Mouse (Mus musculus) lung, adult 2 months (tissue): ENCODE results near the gene Tyro3. TPM values are rescaled to one million over a fixed set of nuclear protein-coding genes. Genes with fewer than 3 reads are reported as not detected.

ENCODE experiments used
- DNase-seq: peaks from one replicate; pipeline ENCODE4 v3.0.0; 2022
- H3K4me1 ChIP-seq: fragments of 200-500 bp; 2 replicates; pipeline ENCODE4 v1.6.1; 2011; ENCODE audit warnings: low read length; ENCODE audit not compliant: control insufficient read depth, insufficient read depth
- H3K4me3 ChIP-seq: fragments of 200-500 bp; replicated peaks from 2 replicates; pipeline ENCODE3; 2011; ENCODE audit warnings: low read depth, mild to moderate bottlenecking, control low read depth, low read length; ENCODE audit errors: extremely low read depth
- CTCF ChIP-seq: fragments of 200-500 bp; IDR thresholded peaks from 2 replicates; pipeline ENCODE4 v1.5.1; 2011; ENCODE audit warnings: mild to moderate bottlenecking, low read length, control low read depth; ENCODE audit not compliant: insufficient read depth
- POLR2A ChIP-seq: fragments of 200-500 bp; IDR thresholded peaks from 2 replicates; pipeline ENCODE4 v1.6.1; 2011; ENCODE audit warnings: low read depth, mild to moderate bottlenecking, control low read depth, low read length, borderline replicate concordance; ENCODE audit errors: extremely low read depth
- WGBS: fragments of 180-500 bp; shearing (Covaris S2); methylation state at CpG from one replicate; pipeline ENCODE4 v1.1.7; 2018; 5-methylcytosine and 5-hydroxymethylcytosine counted together
- polyA plus RNA-seq: library from polyadenylated mRNA; depleted of rRNA; stranded (reverse); fragments of >200 nt; gene quantifications from 2 replicates; pipeline ENCODE4 v1.2.3, GENCODE M21; 2012

The Tyro3 gene
- polyA plus RNA-seq, 1 experiment = 16.4 TPM

- Histone ChIP-seq H3K4me3 (no peak overlapping the region), H3K4me1 (no peaks in the 10 kb centered on the region)
- WGBS = 83% methylated on average over 9 of the region's 9 CpGs
- no peak for TF ChIP-seq POLR2A
- no peak for TF ChIP-seq CTCF
- DNase-seq = no peak
These were observed 23.6 kb downstream of the Tyro3 start for GRCm38 (mm10) chr2:119821136-119821535.

- DNase-seq = no peak
- peak; percentile 39; the same call in 1 of the 2 replicates for TF ChIP-seq CTCF
- TF ChIP-seq POLR2A = no peak
- H3K4me1 ChIP-seq = no peaks in the 10 kb centered on the region
- no peak overlapping the region for H3K4me3 ChIP-seq
- 67% methylated on average over 2 of the region's 2 CpGs for WGBS
These were observed 33.0 kb downstream of the Tyro3 start for GRCm38 (mm10) chr2:119830579-119830978.

GRCm38 (mm10) chr2:119834231-119834630, 36.7 kb downstream of the Tyro3 start:
- 91% methylated on average over 4 of the region's 4 CpGs for WGBS
- TF ChIP-seq CTCF (no peak), POLR2A (no peak)
- no peak overlapping the region for H3K4me3 ChIP-seq
- no peak for DNase-seq
- H3K4me1 ChIP-seq = no peaks in the 10 kb centered on the region

- no peak overlapping the region for H3K4me3 ChIP-seq
- no peaks in the 10 kb centered on the region for H3K4me1 ChIP-seq
- 91% methylated on average over 7 of the region's 7 CpGs for WGBS
- no peak for DNase-seq
- TF ChIP-seq CTCF (no peak), POLR2A (no peak)
These were observed 40.1 kb downstream of the Tyro3 start for GRCm38 (mm10) chr2:119837616-119838015.

- no peak for TF ChIP-seq CTCF
- no peak for TF ChIP-seq POLR2A
- no peak for DNase-seq
- 75% methylated on average over 11 of the region's 11 CpGs for WGBS
- H3K4me1 ChIP-seq = no peaks in the 10 kb centered on the region
- no peak overlapping the region for H3K4me3 ChIP-seq
These were observed 41.0 kb downstream of the Tyro3 start for GRCm38 (mm10) chr2:119838363-119839156.

GRCm38 (mm10) chr2:119840008-119840407, 42.5 kb downstream of the Tyro3 start:
- no peak for DNase-seq
- TF ChIP-seq CTCF = no peak
- Histone ChIP-seq H3K4me3 (no peak overlapping the region), H3K4me1 (no peaks in the 10 kb centered on the region)

- WGBS = 53% methylated on average over 6 of the region's 6 CpGs
- DNase-seq = no peak
- H3K4me3 ChIP-seq = no peak overlapping the region
- TF ChIP-seq POLR2A (no peak), CTCF (no peak)
- H3K4me1 ChIP-seq = no peaks in the 10 kb centered on the region
These were observed 44.5 kb downstream of the Tyro3 start for GRCm38 (mm10) chr2:119842000-119842399.

GRCm38 (mm10) chr2:119843526-119843925, 46.0 kb downstream of the Tyro3 start:
- Histone ChIP-seq H3K4me1 (no peaks in the 10 kb centered on the region), H3K4me3 (no peak overlapping the region)
- whole genome bisulfite sequencing = 88% methylated on average over 4 of the region's 4 CpGs
- no peak for DNase-seq
- no peak for TF ChIP-seq POLR2A
- no peak for TF ChIP-seq CTCF

- Histone ChIP-seq H3K4me3 (no peak overlapping the region), H3K4me1 (no peaks in the 10 kb centered on the region)
- WGBS = 73% methylated on average over 2 of the region's 2 CpGs
- DNase-seq = no peak
- TF ChIP-seq CTCF = no peak
- TF ChIP-seq POLR2A = no peak
These were observed 48.5 kb downstream of the Tyro3 start for GRCm38 (mm10) chr2:119845882-119846546.

- TF ChIP-seq CTCF (no peak), POLR2A (no peak)
- H3K4me3 ChIP-seq = no peak overlapping the region
- 48% methylated on average over 4 of the region's 4 CpGs for WGBS
- no peaks in the 10 kb centered on the region for H3K4me1 ChIP-seq
- no peak for DNase-seq
These were observed 49.4 kb downstream of the Tyro3 start for GRCm38 (mm10) chr2:119846929-119847328.
